Mouse (Mus musculus): ENCODE results near the gene Cib3. TPM values are rescaled to one million over a fixed set of nuclear protein-coding genes. Genes with fewer than 3 reads are reported as not detected.

Cib3 gene
- polyA plus RNA-seq, 1 experiment from 2014 or later, result not detected

GRCm38 (mm10) chr8:72213536-72213935, 899 bp upstream of the Cib3 start, which contains the start of gene Gm11034:
TSS of gene Gm11034 (minus strand) at chr8:72213636.
- H3K4me1 ChIP-seq (replicated peaks; ENCODE audit: insufficient read depth, low read length), result no peaks in the 10 kb centered on the region
- WGBS, result 76% methylated on average over 4 of the region's 4 CpGs
- H3K27me3 ChIP-seq (ENCODE audit: insufficient read depth, low read length), result no peaks in the 10 kb centered on the region
- H3K4me3 ChIP-seq (replicated peaks; ENCODE audit: low read depth, low read length), result no peak within 1 kb of the TSS
- H3K9ac ChIP-seq (ENCODE audit: low read depth, low read length), result no peak within 1 kb of the TSS
- no peaks in the 10 kb centered on the region for H3K36me3 ChIP-seq (ENCODE audit: insufficient read depth, low read length)
- no peak for TF ChIP-seq CTCF (IDR thresholded peaks at IDR 0.05; ENCODE audit: low read depth)
- DNase-seq (ENCODE audit: low spot score), result no peak
- H3K9me3 ChIP-seq (replicated peaks; ENCODE audit: low read length), result no peaks in the 10 kb centered on the region
- ATAC-seq (replicated peaks; ENCODE audit: low FRiP score, low read depth), result no peak
- H3K27ac ChIP-seq, result no peak within 1 kb of the TSS
- no peak within 1 kb of the TSS for H3K4me2 ChIP-seq (ENCODE audit: low read length)

DNA sequence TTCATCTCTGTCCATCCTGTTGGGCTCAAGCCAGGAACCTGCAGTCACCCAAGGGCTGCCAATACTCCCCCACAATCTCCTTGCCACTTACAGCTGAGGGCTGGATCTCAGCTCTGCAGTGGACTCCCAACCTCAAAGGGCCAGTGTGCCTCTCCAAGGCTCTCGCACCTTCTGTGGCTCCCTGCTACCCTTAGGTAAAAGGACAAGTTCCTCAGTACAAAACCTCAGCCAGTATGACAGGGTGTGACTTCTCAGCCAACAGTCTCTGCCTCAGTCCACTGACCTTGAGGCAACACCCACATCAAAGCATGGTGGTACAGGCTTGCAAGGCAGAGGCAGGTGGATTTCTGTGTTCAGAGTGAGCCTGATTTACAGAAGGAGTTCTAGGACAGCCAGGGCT, 791 bp downstream of the Cib3 start:
- 88% methylated on average over 1 of the region's 1 CpGs for WGBS
- no peaks in the 10 kb centered on the region for H3K27me3 ChIP-seq (ENCODE audit: insufficient read depth, low read length)
- no peak for TF ChIP-seq CTCF (IDR thresholded peaks at IDR 0.05; ENCODE audit: low read depth)
- no peaks in the 10 kb centered on the region for H3K36me3 ChIP-seq (ENCODE audit: insufficient read depth, low read length)
- H3K27ac ChIP-seq, result no peak overlapping the region
- H3K9ac ChIP-seq (ENCODE audit: low read depth, low read length), result no peak overlapping the region
- no peak overlapping the region for H3K4me3 ChIP-seq (replicated peaks; ENCODE audit: low read depth, low read length)
- no peak overlapping the region for H3K4me2 ChIP-seq (ENCODE audit: low read length)
- H3K4me1 ChIP-seq (replicated peaks; ENCODE audit: insufficient read depth, low read length), result no peaks in the 10 kb centered on the region
- no peaks in the 10 kb centered on the region for H3K9me3 ChIP-seq (replicated peaks; ENCODE audit: low read length)
- ATAC-seq (replicated peaks; ENCODE audit: low FRiP score, low read depth), result no peak
- DNase-seq (ENCODE audit: low spot score), result no peak

- Histone ChIP-seq H3K4me3 (replicated peaks; ENCODE audit: low read depth, low read length) (no peak overlapping the region), H3K4me2 (ENCODE audit: low read length) (no peak overlapping the region), H3K27ac (no peak overlapping the region), H3K4me1 (replicated peaks; ENCODE audit: insufficient read depth, low read length) (no peaks in the 10 kb centered on the region), H3K27me3 (ENCODE audit: insufficient read depth, low read length) (no peaks in the 10 kb centered on the region), H3K36me3 (ENCODE audit: insufficient read depth, low read length) (no peaks in the 10 kb centered on the region), H3K9me3 (replicated peaks; ENCODE audit: low read length) (no peaks in the 10 kb centered on the region), H3K9ac (ENCODE audit: low read depth, low read length) (no peak overlapping the region)
- WGBS, result 72% methylated on average over 2 of the region's 2 CpGs
- TF ChIP-seq CTCF (IDR thresholded peaks at IDR 0.05; ENCODE audit: low read depth), result no peak
- DNase-seq (ENCODE audit: low spot score), result no peak
- no peak for ATAC-seq (replicated peaks; ENCODE audit: low FRiP score, low read depth)
These were observed 1.9 kb downstream of the Cib3 start for GRCm38 (mm10) chr8:72210710-72211109.

- Histone ChIP-seq H3K27ac (no peak overlapping the region), H3K4me2 (ENCODE audit: low read length) (no peak overlapping the region), H3K9me3 (replicated peaks; ENCODE audit: low read length) (no peaks in the 10 kb centered on the region), H3K9ac (ENCODE audit: low read depth, low read length) (no peak overlapping the region), H3K4me3 (replicated peaks; ENCODE audit: low read depth, low read length) (no peak overlapping the region), H3K36me3 (ENCODE audit: insufficient read depth, low read length) (no peaks in the 10 kb centered on the region), H3K4me1 (replicated peaks; ENCODE audit: insufficient read depth, low read length) (no peaks in the 10 kb centered on the region), H3K27me3 (ENCODE audit: insufficient read depth, low read length) (no peaks in the 10 kb centered on the region)
- TF ChIP-seq CTCF (IDR thresholded peaks at IDR 0.05; ENCODE audit: low read depth), result no peak
- ATAC-seq (replicated peaks; ENCODE audit: low FRiP score, low read depth) (no peak), DNase-seq (ENCODE audit: low spot score) (no peak)
- 77% methylated on average over 4 of the region's 4 CpGs for WGBS
These were observed 2.4 kb downstream of the Cib3 start for GRCm38 (mm10) chr8:72210222-72210621.

GRCm38 (mm10) chr8:72208582-72208981, 4.1 kb downstream of the Cib3 start:
- Histone ChIP-seq H3K4me2 (ENCODE audit: low read length) (no peak overlapping the region), H3K36me3 (ENCODE audit: insufficient read depth, low read length) (no peaks in the 10 kb centered on the region), H3K9ac (ENCODE audit: low read depth, low read length) (no peak overlapping the region), H3K27ac (no peak overlapping the region), H3K9me3 (replicated peaks; ENCODE audit: low read length) (no peaks in the 10 kb centered on the region), H3K4me1 (replicated peaks; ENCODE audit: insufficient read depth, low read length) (no peaks in the 10 kb centered on the region), H3K27me3 (ENCODE audit: insufficient read depth, low read length) (no peaks in the 10 kb centered on the region), H3K4me3 (replicated peaks; ENCODE audit: low read depth, low read length) (no peak overlapping the region)
- TF ChIP-seq CTCF (IDR thresholded peaks at IDR 0.05; ENCODE audit: low read depth), result no peak
- DNase-seq (ENCODE audit: low spot score), result no peak
- no peak for ATAC-seq (replicated peaks; ENCODE audit: low FRiP score, low read depth)
- WGBS, result 57% methylated on average over 1 of the region's 1 CpGs

DNA sequence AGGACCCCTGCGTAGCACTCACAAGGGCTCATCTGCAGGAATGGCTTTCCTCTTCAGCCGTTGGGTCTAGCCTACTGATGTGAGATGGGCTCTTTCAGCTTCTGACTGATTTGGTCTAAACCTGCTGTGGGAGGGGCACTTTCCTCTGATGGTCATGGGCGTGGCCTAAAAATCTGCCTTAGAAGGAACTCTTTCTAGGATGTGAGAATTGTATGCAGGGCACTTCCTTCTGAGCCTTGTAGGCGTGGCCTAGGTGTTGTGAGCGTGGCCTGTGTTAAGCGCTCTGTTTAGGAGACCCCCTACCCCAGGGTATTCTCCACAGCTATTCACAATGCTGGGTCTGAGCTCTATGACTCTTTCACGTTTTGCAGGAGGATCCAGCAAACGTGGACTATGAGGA, 14.6 kb downstream of the Cib3 start:
- no peaks in the 10 kb centered on the region for H3K27me3 ChIP-seq (ENCODE audit: insufficient read depth, low read length)
- H3K9me3 ChIP-seq (replicated peaks; ENCODE audit: low read length), result peaks cover 1% of the 10 kb centered on the region; the same call in 1 of the 2 replicates
- TF ChIP-seq CTCF (IDR thresholded peaks at IDR 0.05; ENCODE audit: low read depth), result no peak
- no peaks in the 10 kb centered on the region for H3K36me3 ChIP-seq (ENCODE audit: insufficient read depth, low read length)
- H3K4me1 ChIP-seq (replicated peaks; ENCODE audit: insufficient read depth, low read length), result no peaks in the 10 kb centered on the region
- ATAC-seq (replicated peaks; ENCODE audit: low FRiP score, low read depth) (no peak), DNase-seq (ENCODE audit: low spot score) (no peak)
- H3K4me3 ChIP-seq (replicated peaks; ENCODE audit: low read depth, low read length), result no peak overlapping the region
- WGBS, result 65% methylated on average over 8 of the region's 8 CpGs
- no peak overlapping the region for H3K27ac ChIP-seq
- H3K4me2 ChIP-seq (ENCODE audit: low read length), result no peak overlapping the region
- no peak overlapping the region for H3K9ac ChIP-seq (ENCODE audit: low read depth, low read length)

- ATAC-seq (replicated peaks; ENCODE audit: low FRiP score, low read depth) (no peak), DNase-seq (ENCODE audit: low spot score) (no peak)
- no peak overlapping the region for H3K4me2 ChIP-seq (ENCODE audit: low read length)
- H3K27ac ChIP-seq, result no peak overlapping the region
- no peak for TF ChIP-seq CTCF (IDR thresholded peaks at IDR 0.05; ENCODE audit: low read depth)
- H3K36me3 ChIP-seq (ENCODE audit: insufficient read depth, low read length), result no peaks in the 10 kb centered on the region
- H3K4me3 ChIP-seq (replicated peaks; ENCODE audit: low read depth, low read length), result no peak overlapping the region
- no peaks in the 10 kb centered on the region for H3K4me1 ChIP-seq (replicated peaks; ENCODE audit: insufficient read depth, low read length)
- no peaks in the 10 kb centered on the region for H3K27me3 ChIP-seq (ENCODE audit: insufficient read depth, low read length)
- no peaks in the 10 kb centered on the region for H3K9me3 ChIP-seq (replicated peaks; ENCODE audit: low read length)
- H3K9ac ChIP-seq (ENCODE audit: low read depth, low read length), result no peak overlapping the region
These were observed 20.6 kb downstream of the Cib3 start for GRCm38 (mm10) chr8:72192065-72192464.

Data from kidney, postnatal 0 days (tissue).